Mouse (Mus musculus) cerebellum, adult 2 months (tissue): ENCODE results near the gene Nop53. TPM values are rescaled to one million over a fixed set of nuclear protein-coding genes. Genes with fewer than 3 reads are reported as not detected.

Experiments used
- DNase-seq, 2 experiments: peaks; one replicate each; pipeline ENCODE4 v3.0.0; 2021
- H3K27ac ChIP-seq: fragments of 200-500 bp; 2 replicates; pipeline ENCODE4 v1.5.1; 2012; ENCODE audit warnings: low read length, control low read depth, inconsistent platforms; ENCODE audit not compliant: insufficient read depth
- H3K27me3 ChIP-seq: fragments of 200-500 bp; 2 replicates; pipeline ENCODE4 v1.6.1; 2012; ENCODE audit warnings: inconsistent platforms, mild to moderate bottlenecking, low read length, moderate library complexity; ENCODE audit not compliant: control insufficient read depth, insufficient read depth
- H3K4me1 ChIP-seq: fragments of 200-500 bp; 2 replicates; pipeline ENCODE4 v1.6.1; 2011; ENCODE audit warnings: low read length; ENCODE audit not compliant: control insufficient read depth, insufficient read depth
- H3K4me3 ChIP-seq: fragments of 200-500 bp; replicated peaks from 2 replicates; pipeline ENCODE3; 2011; ENCODE audit warnings: mild to moderate bottlenecking, low read depth, low read length, control low read depth; ENCODE audit not compliant: insufficient read depth
- CTCF ChIP-seq: fragments of 200-500 bp; IDR thresholded peaks from 2 replicates; pipeline ENCODE4 v1.5.1; 2011; ENCODE audit warnings: low read depth, mild to moderate bottlenecking, control low read depth, low read length, moderate library complexity, borderline replicate concordance; ENCODE audit not compliant: insufficient read depth
- POLR2A ChIP-seq: fragments of 200-500 bp; IDR thresholded peaks from 2 replicates; pipeline ENCODE4 v1.6.1; 2011; ENCODE audit warnings: low read length, control low read depth, borderline replicate concordance; ENCODE audit not compliant: insufficient read depth
- WGBS: fragments of 180-500 bp; shearing (Covaris S2); methylation state at CpG from one replicate; pipeline ENCODE4 v1.1.7; 2018; 5-methylcytosine and 5-hydroxymethylcytosine counted together
- polyA plus RNA-seq: library from polyadenylated mRNA; depleted of rRNA; stranded (reverse); fragments of >200 nt; gene quantifications from 2 replicates; pipeline ENCODE4 v1.2.3, GENCODE M21; 2012

The Nop53 gene
- polyA plus RNA-seq, 1 experiment: 108 TPM

- Histone ChIP-seq H3K4me1 (no peaks in the 10 kb centered on the region), H3K27me3 (no peaks in the 10 kb centered on the region), H3K4me3 (no peak overlapping the region), H3K27ac (no peak overlapping the region)
- no peak for DNase-seq
- TF ChIP-seq POLR2A (no peak), CTCF (no peak)
- WGBS: 95% methylated on average over 7 of the region's 7 CpGs
Observed at GRCm38 (mm10) chr7:15954436-15954835, 8.6 kb upstream of the Nop53 start.

- WGBS: 75% methylated on average over 13 of the region's 13 CpGs
- TF ChIP-seq POLR2A (no peak), CTCF (no peak; the same call in 1 of the 2 replicates)
- Histone ChIP-seq H3K27me3 (no peaks in the 10 kb centered on the region), H3K4me3 (no peak overlapping the region), H3K27ac (no peak overlapping the region), H3K4me1 (no peaks in the 10 kb centered on the region)
- DNase-seq: no peak
Observed at GRCm38 (mm10) chr7:15953307-15954074, 7.6 kb upstream of the Nop53 start.

DNA sequence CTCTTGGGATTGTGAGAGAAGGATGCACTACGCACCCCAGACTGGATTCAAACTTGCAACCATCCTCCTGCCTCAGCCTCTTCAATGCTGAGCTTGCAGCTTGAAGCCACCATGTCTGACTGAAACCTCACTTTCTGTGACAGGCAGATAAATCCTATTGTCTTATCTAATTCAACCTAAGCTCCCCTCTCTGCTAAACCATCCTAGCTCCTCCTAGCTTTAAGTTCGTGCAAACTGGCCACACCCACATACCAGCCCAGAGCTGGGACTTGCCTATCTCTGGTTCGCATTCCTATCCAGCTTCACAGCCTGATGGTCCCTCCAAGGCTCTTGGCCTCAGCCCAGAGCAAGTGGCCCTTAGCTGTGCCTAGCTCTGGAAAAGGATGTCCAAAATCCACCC is 6.5 kb upstream of the Nop53 start:
- Histone ChIP-seq H3K4me3 (no peak overlapping the region), H3K27ac (no peak overlapping the region), H3K27me3 (no peaks in the 10 kb centered on the region), H3K4me1 (no peaks in the 10 kb centered on the region)
- DNase-seq: no peak
- TF ChIP-seq CTCF (no peak), POLR2A (no peak)
- WGBS: 73% methylated on average over 3 of the region's 3 CpGs

DNA sequence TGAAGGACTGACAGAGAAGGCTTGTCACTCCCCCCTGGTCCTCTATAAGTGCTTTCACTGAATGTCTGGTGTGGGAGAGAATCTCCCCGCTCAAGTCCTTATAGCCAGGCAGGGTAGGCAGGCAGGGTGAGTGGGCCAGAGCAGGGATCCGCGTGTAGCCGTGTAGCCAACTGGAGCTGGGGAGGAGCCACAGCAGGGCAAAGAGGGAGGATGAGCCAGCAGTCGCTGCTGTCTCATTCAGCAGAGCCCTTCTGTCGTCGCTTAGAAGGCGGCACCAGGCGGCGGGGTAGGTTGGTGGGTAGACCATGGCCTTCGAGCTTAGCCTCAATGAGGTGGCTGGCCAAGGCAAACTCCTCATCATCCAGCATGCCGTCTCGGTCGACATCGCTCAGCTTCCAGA is 4.1 kb upstream of the Nop53 start:
- no peak for TF ChIP-seq POLR2A
- no peak for TF ChIP-seq CTCF
- WGBS: 79% methylated on average over 15 of the region's 15 CpGs
- no peak for DNase-seq
- Histone ChIP-seq H3K27ac (no peak overlapping the region), H3K27me3 (no peaks in the 10 kb centered on the region), H3K4me1 (peaks cover under 1% of the 10 kb centered on the region; the same call in 1 of the 2 replicates), H3K4me3 (no peak overlapping the region)

DNA sequence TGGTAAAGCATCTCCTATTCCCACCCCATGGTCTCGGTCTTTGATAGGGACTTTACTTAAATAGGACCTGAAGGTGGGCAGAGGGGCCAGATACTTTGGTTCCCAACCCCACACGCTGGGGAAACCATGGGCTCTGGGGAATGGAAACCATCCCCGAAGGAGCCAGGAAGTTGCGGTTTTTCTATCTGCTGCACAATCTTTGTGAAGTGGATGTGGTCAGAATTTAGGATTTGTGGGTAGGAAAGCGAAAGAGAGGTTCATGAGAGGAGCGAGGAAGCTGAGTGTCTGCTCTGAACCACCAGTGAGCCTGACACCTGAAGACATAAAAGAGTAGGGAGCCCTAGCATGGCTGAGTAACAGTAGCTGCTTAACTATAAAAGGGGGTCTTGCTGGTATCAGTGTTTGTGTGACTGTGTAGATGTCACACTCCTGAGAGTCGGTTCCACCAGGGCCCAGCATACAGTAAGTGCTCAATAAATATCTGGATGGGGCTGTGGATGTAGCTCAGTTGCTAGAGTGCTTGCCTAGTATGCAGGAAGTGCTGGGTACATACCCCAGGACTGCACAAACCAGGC is 3.4 kb upstream of the Nop53 start:
- H3K4me1 ChIP-seq: peaks cover 3% of the 10 kb centered on the region; the same call in 1 of the 2 replicates
- 88% methylated on average over 7 of the region's 7 CpGs for WGBS

DNA sequence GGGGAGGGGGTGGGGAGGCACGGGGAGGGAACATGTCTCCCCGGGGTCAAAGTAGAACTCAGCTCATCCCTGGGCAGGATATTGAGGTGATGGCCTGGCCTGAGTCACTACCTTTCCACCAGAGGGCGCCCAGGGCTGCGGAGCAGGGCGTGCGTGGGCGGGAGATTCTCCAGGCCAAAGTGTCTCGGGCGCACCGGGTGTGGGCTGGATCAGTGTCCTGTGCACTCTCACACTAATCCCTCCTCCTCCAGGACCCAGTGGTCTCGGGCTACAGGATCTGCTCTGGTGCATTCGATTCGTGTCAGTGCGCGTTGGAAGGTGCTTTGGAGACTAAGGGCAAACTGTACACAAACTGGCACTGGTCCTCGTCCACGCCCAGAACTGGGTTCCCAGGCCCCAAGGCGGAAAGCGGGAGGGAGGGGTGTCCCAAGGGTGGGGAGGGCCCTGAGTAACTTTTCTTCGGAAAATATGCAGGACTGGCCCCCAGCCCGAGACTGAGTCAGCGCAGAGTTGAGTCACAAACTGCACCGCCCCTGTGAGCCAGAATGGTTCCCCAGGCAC is 2.6 kb upstream of the Nop53 start:
- DNase-seq: peak; percentile 85 to 86
- peak overlapping the region; percentile 67 for H3K4me3 ChIP-seq
- peak; percentile 94 for TF ChIP-seq CTCF
- peak; percentile 68; the same call in 1 of the 2 replicates for TF ChIP-seq POLR2A
- H3K27me3 ChIP-seq: no peaks in the 10 kb centered on the region
- H3K27ac ChIP-seq: peak overlapping the region; percentile 8; the same call in 1 of the 2 replicates
- WGBS: 1% methylated on average over 23 of the region's 23 CpGs
- H3K4me1 ChIP-seq: peaks cover 3% of the 10 kb centered on the region; the same call in 1 of the 2 replicates

More for the DNA sequence above, 3.4 kb upstream of the Nop53 start:
- no peak for DNase-seq
- no peaks in the 10 kb centered on the region for H3K27me3 ChIP-seq
- no peak overlapping the region for H3K4me3 ChIP-seq
- H3K27ac ChIP-seq: no peak overlapping the region
- no peak for TF ChIP-seq CTCF
- TF ChIP-seq POLR2A: no peak

DNA sequence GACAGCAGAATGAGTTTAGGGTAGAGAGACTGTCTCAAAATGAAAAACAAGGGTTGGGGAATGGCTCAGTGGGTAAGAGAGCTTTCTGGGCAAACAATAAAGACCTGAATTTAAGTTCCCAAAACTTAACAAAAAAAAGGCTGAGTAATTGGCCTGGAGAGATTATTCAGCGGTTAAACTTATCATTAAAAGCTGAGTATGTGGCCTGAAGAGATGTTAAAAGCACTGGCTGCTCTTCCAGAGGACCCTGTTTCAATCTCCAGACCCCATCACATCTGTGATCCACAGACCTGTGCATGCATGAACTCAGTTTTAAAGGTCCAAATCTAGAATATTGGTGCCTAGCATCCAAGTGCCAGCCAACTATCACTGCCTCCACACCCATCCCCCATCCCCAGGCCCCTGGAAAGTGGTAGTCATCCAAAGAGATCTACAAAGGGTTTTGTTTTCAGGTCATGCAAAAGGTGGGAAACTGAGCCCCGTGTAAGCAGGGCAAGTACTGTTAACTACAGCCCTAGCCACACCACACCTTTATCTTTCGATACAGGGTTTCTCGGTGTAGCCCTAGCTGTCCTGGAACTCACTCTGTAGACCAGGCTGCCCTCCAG is 1.9 kb upstream of the Nop53 start:
- no peak for TF ChIP-seq POLR2A
- no peak for TF ChIP-seq CTCF
- Histone ChIP-seq H3K4me3 (no peak overlapping the region), H3K27ac (no peak overlapping the region), H3K4me1 (peaks cover 3% of the 10 kb centered on the region; the same call in 1 of the 2 replicates), H3K27me3 (no peaks in the 10 kb centered on the region)
- DNase-seq: no peak
- 58% methylated on average over 4 of the region's 4 CpGs for WGBS
